Mouse (Mus musculus) embryonic fibroblast, embryonic 13.5 days (primary cell): ENCODE data around the gene Tmem164.

Source experiments
- CTCF ChIP-seq: IDR thresholded peaks from 2 replicates; pipeline ENCODE4 v1.5.1; 2011; ENCODE audit warnings: mild to moderate bottlenecking, control low read depth, low read length, moderate library complexity, borderline replicate concordance; ENCODE audit not compliant: insufficient read depth
- POLR2A ChIP-seq: IDR thresholded peaks from 2 replicates; pipeline ENCODE4 v1.6.1; 2011; ENCODE audit warnings: low read depth, mild to moderate bottlenecking, control low read depth, low read length, moderate library complexity

- no peak for TF ChIP-seq POLR2A
- no peak for TF ChIP-seq CTCF
These were observed 1.5 kb upstream of the Tmem164 start for GRCm38 (mm10) chrX:142679502-142680250.
